Comparison of ENCODE assay signal across 24 mouse cellular contexts in the genomic region with DNA sequence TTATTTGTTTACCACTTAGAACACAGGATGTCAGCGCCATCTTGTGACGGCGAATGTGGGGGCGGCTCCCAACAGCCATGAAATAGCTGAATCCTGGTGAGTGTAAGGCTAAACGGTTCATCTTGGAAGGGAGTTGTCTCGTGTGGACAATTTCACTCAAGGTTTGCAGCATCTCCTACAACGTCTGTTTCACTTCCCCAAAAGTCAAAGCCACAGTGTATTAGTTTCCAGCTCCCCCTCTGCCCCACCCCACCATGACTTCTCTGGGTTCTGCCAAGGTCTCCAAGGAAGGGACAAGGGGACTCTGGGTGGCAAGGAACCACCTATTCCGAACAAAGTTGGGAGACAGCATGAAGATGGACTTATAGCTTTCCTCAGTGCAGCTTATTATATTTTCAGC. TPM values are rescaled to one million over a fixed set of nuclear protein-coding genes. Genes with fewer than 3 reads are reported as not detected.
DNase-seq lines count a peak whose midpoint lies in the region; ATAC-seq and TF ChIP-seq lines count a peak whose summit lies in the region.
"Had no signal": no experiment of that assay in that cellular context is flagged by ENCODE, and none has a peak within 500 bp of the region (broad histone marks: within the 10 kb centered on the region; RNA-seq: fewer than 3 reads in every experiment).

No protein-coding gene starts in this region.

- peak; percentile 63 for DNase-seq in heart, adult 11 months
- no peak for DNase-seq in heart, postnatal 14 days
- DNase-seq in CH12.LX (ENCODE audit: extremely low read depth): no peak
- peak; percentile 8 for DNase-seq in limb, embryonic 10.5 days (ENCODE audit: low spot score)
- no peak for DNase-seq in liver, postnatal 0 days
- DNase-seq in thymus, postnatal 36 days: no peak
- no peak for DNase-seq in midbrain, embryonic 11.5 days (ENCODE audit: low spot score, missing footprints)
- DNase-seq: adrenal gland, adult 8-10 months; adrenal gland, postnatal 36 days; cerebellum, adult 11 months; cerebellum, adult 8-10 months; cerebellum, postnatal 14 days; forebrain, postnatal 0 days; gastrocnemius, adult 2 months; gastrocnemius, postnatal 25 days; heart, adult 18-20 months; heart, postnatal 10 days had no signal

- no peak overlapping the region for H3K9ac ChIP-seq in CH12.LX (ENCODE audit: insufficient read depth, low read depth)
- no peak overlapping the region for H3K9ac ChIP-seq in liver, postnatal 0 days (replicated peaks)
- no peak overlapping the region for H3K9ac ChIP-seq in midbrain, embryonic 11.5 days (ENCODE audit: low read length)
- H3K9ac ChIP-seq: embryonic facial prominence, embryonic 13.5 days; forebrain, embryonic 12.5 days; forebrain, postnatal 0 days; hindbrain, embryonic 13.5 days had no signal

- dilution Hi-C loops in CH12.LX (cut with MboI; ENCODE audit: extremely low pct_ligation_motif_present, extremely low pct_unique_long_range_greater_than_20kb, low sequenced_read_pairs): no loop called here

- in situ Hi-C loops in CH12.LX (cut with MboI; ENCODE audit: low pct_ligation_motif_present, low pct_unique_long_range_greater_than_20kb, low sequenced_read_pairs): no loop called here

- intact Hi-C loops in heart, postnatal 14 days (cut with DNase I): no loop called here

- ATAC-seq in monocyte, adult 5-6 weeks (replicated peaks; ENCODE audit: insufficient number of reproducible peaks, low FRiP score, low TSS enrichment, poor library complexity, severe bottlenecking): peak; percentile 96
- no peak for ATAC-seq in liver, postnatal 0 days
- ATAC-seq in midbrain, embryonic 11.5 days (ENCODE audit: low FRiP score): no peak
- ATAC-seq: forebrain, postnatal 0 days; hindbrain, postnatal 0 days had no signal

- no peak overlapping the region for H3K27ac ChIP-seq in CH12.LX (ENCODE audit: insufficient read depth, low read depth)
- no peak overlapping the region for H3K27ac ChIP-seq in limb, embryonic 10.5 days
- H3K27ac ChIP-seq in liver, postnatal 0 days (ENCODE audit: low read depth): no peak overlapping the region
- no peak overlapping the region for H3K27ac ChIP-seq in midbrain, embryonic 11.5 days (ENCODE audit: low read depth, low read length)
- H3K27ac ChIP-seq: embryonic facial prominence, embryonic 13.5 days; forebrain, embryonic 12.5 days; gastrocnemius, adult 2 months; heart, embryonic 10.5 days; hindbrain, embryonic 13.5 days; hindbrain, postnatal 0 days had no signal

- no peaks in the 10 kb centered on the region for H3K36me3 ChIP-seq in CH12.LX (replicated peaks in 1 of 2; ENCODE audit: control insufficient read depth in 1 of 2, insufficient read depth in 1 of 2, low read length in 1 of 2)
- H3K36me3 ChIP-seq in limb, embryonic 10.5 days: no peaks in the 10 kb centered on the region
- H3K36me3 ChIP-seq in liver, postnatal 0 days (replicated peaks; ENCODE audit: insufficient read depth, low read length): no peaks in the 10 kb centered on the region
- no peaks in the 10 kb centered on the region for H3K36me3 ChIP-seq in midbrain, embryonic 11.5 days (ENCODE audit: control insufficient read depth, insufficient read depth, low read length)
- H3K36me3 ChIP-seq: embryonic facial prominence, embryonic 13.5 days; forebrain, embryonic 12.5 days; G1E; heart, embryonic 10.5 days; hindbrain, embryonic 13.5 days had no signal

- TF ChIP-seq EP300 in CH12.LX (IDR thresholded peaks at IDR 0.05; ENCODE audit: low read length): peak; percentile 65
- no peak for TF ChIP-seq EP300 in liver, postnatal 0 days (IDR thresholded peaks at IDR 0.05; ENCODE audit: low read depth)

- TF ChIP-seq POLR2A in CH12.LX (IDR thresholded peaks at IDR 0.05; ENCODE audit: low read depth, low read length): no peak

- TF ChIP-seq CTCF in CH12.LX (conservative IDR thresholded peaks at IDR 0.05 in 1 of 2, IDR thresholded peaks at IDR 0.05 in 1 of 2; ENCODE audit: low read depth in 2 of 2, low read length in 2 of 2): no peak
- TF ChIP-seq CTCF in liver, postnatal 0 days (IDR thresholded peaks at IDR 0.05; ENCODE audit: low read depth): no peak

- H3K9me3 ChIP-seq in CH12.LX (replicated peaks; ENCODE audit: low read length): peaks cover 7% of the 10 kb centered on the region
- no peaks in the 10 kb centered on the region for H3K9me3 ChIP-seq in limb, embryonic 10.5 days (replicated peaks)
- H3K9me3 ChIP-seq in liver, postnatal 0 days (ENCODE audit: low read length): no peaks in the 10 kb centered on the region
- no peaks in the 10 kb centered on the region; the same call in 1 of the 2 replicates for H3K9me3 ChIP-seq in midbrain, embryonic 11.5 days (ENCODE audit: control insufficient read depth, low read length)
- H3K9me3 ChIP-seq: heart, embryonic 10.5 days; hindbrain, embryonic 13.5 days had no signal

- no peak for TF ChIP-seq RAD21 in CH12.LX (IDR thresholded peaks at IDR 0.05; ENCODE audit: low read depth, low read length)

- no peak overlapping the region for H3K4me2 ChIP-seq in CH12.LX (ENCODE audit: insufficient read depth, low read depth, poor library complexity, severe bottlenecking)
- H3K4me2 ChIP-seq in liver, postnatal 0 days (ENCODE audit: low read depth, low read length): no peak overlapping the region
- H3K4me2 ChIP-seq in midbrain, embryonic 11.5 days: no peak overlapping the region
- H3K4me2 ChIP-seq: embryonic facial prominence, embryonic 13.5 days; forebrain, embryonic 12.5 days; hindbrain, embryonic 13.5 days had no signal

- WGBS in limb, embryonic 10.5 days: 96% methylated on average over 8 of the region's 8 CpGs
- 81% methylated on average over 8 of the region's 8 CpGs for WGBS in liver, postnatal 0 days (ENCODE audit: insufficient replicate concordance)
- 94% methylated on average over 8 of the region's 8 CpGs for WGBS in midbrain, embryonic 11.5 days

- H3K4me1 ChIP-seq in CH12.LX (ENCODE audit: control insufficient read depth in 1 of 2, insufficient read depth in 2 of 2): peaks cover 0 to 10% of the 10 kb centered on the region in 2 experiments; a peak in 1 of 4 replicates
- no peaks in the 10 kb centered on the region for H3K4me1 ChIP-seq in limb, embryonic 10.5 days
- no peaks in the 10 kb centered on the region for H3K4me1 ChIP-seq in liver, postnatal 0 days (ENCODE audit: insufficient read depth)
- H3K4me1 ChIP-seq in midbrain, embryonic 11.5 days (ENCODE audit: control insufficient read depth, insufficient read depth, low read length): no peaks in the 10 kb centered on the region
- H3K4me1 ChIP-seq: embryonic facial prominence, embryonic 13.5 days; forebrain, embryonic 12.5 days; heart, embryonic 10.5 days; hindbrain, embryonic 13.5 days had no signal

- no peak overlapping the region for H3K4me3 ChIP-seq in CH12.LX (replicated peaks in 1 of 3; ENCODE audit: low read depth in 2 of 3, low read length in 2 of 3, poor library complexity in 1 of 3)
- H3K4me3 ChIP-seq in limb, embryonic 10.5 days: no peak overlapping the region
- no peak overlapping the region for H3K4me3 ChIP-seq in liver, postnatal 0 days (ENCODE audit: low read depth, low read length)
- no peak overlapping the region for H3K4me3 ChIP-seq in midbrain, embryonic 11.5 days (ENCODE audit: low read depth, low read length)
- H3K4me3 ChIP-seq: embryonic facial prominence, embryonic 13.5 days; forebrain, embryonic 12.5 days; gastrocnemius, adult 2 months; heart, embryonic 10.5 days; hindbrain, embryonic 13.5 days had no signal

- no peaks in the 10 kb centered on the region for H3K79me2 ChIP-seq in CH12.LX (replicated peaks; ENCODE audit: control insufficient read depth, extremely low read depth, insufficient read depth, poor library complexity, severe bottlenecking)

- H3K27me3 ChIP-seq in CH12.LX (replicated peaks): no peaks in the 10 kb centered on the region
- H3K27me3 ChIP-seq in limb, embryonic 10.5 days (ENCODE audit: low read depth, poor library complexity, severe bottlenecking): no peaks in the 10 kb centered on the region
- H3K27me3 ChIP-seq in liver, postnatal 0 days (ENCODE audit: insufficient read depth, low read length): no peaks in the 10 kb centered on the region
- no peaks in the 10 kb centered on the region for H3K27me3 ChIP-seq in midbrain, embryonic 11.5 days (ENCODE audit: control insufficient read depth, insufficient read depth, low read length)
- H3K27me3 ChIP-seq: embryonic facial prominence, embryonic 13.5 days; forebrain, embryonic 12.5 days; hindbrain, embryonic 13.5 days had no signal

TF ChIP-seq in CH12.LX, 34 proteins besides CTCF, POLR2A, EP300 and RAD21:
- TF ChIP-seq KAT2A (IDR thresholded peaks at IDR 0.05; ENCODE audit: insufficient replicate concordance, low read length): no peak
- TF ChIP-seq USF2 (conservative IDR thresholded peaks at IDR 0.05; ENCODE audit: low read depth, low read length): no peak
- TF ChIP-seq MAZ (IDR thresholded peaks at IDR 0.05; ENCODE audit: low read depth, low read length): no peak
- TF ChIP-seq POLR2AphosphoS2 (IDR thresholded peaks at IDR 0.05; ENCODE audit: low read depth, low read length): no peak
- no peak for TF ChIP-seq MEF2A (IDR thresholded peaks at IDR 0.05; ENCODE audit: borderline replicate concordance, low read depth, low read length)
- TF ChIP-seq HCFC1 (IDR thresholded peaks at IDR 0.05; ENCODE audit: low read depth, low read length): no peak
- no peak for TF ChIP-seq TCF12 (IDR thresholded peaks at IDR 0.05; ENCODE audit: low read depth, low read length)
- TF ChIP-seq SMC3 (IDR thresholded peaks at IDR 0.05; ENCODE audit: low read depth, low read length): no peak
- TF ChIP-seq MYC (IDR thresholded peaks at IDR 0.05; ENCODE audit: low read depth, low read length): no peak
- no peak for TF ChIP-seq NRF1 (IDR thresholded peaks at IDR 0.05; ENCODE audit: low read depth, low read length)
- no peak for TF ChIP-seq NELFE (IDR thresholded peaks at IDR 0.05; ENCODE audit: low read depth, low read length)
- TF ChIP-seq IRF4 (IDR thresholded peaks at IDR 0.05; ENCODE audit: low read depth, low read length): peak; percentile 48
- TF ChIP-seq JUN (IDR thresholded peaks at IDR 0.05; ENCODE audit: insufficient read depth, low read depth, low read length): no peak
- TF ChIP-seq BHLHE40 (IDR thresholded peaks at IDR 0.05; ENCODE audit: low read depth, low read length): 0 out of 2 replicates have a peak, but pooled peaks have one; percentile 28

RNA-seq across cellular contexts. Expression of gene Tlr1, which starts 36.8 kb away (rescaled TPM):
- under 1 TPM; 0.34 to 0.43 TPM for total RNA-seq in heart, postnatal 14 days (2021)
- 4.3 and 6.4 TPM in 2 replicates for total RNA-seq in CH12.LX (2012; rRNA removed)
- 22.2 and 22.5 TPM in 2 replicates for total RNA-seq in CH12.LX (2014; rRNA removed)
- 21.3 and 26.5 TPM in 2 replicates for polyA plus RNA-seq in CH12.LX (2012; ENCODE audit: insufficient read length, low read depth)
- polyA plus RNA-seq in limb, embryonic 10.5 days (2016; fragmentation: Nextera tagmentation; extraction: Ambion mirVana): 0.19 and 0.28 TPM in 2 replicates
- total RNA-seq in monocyte, adult 5-6 weeks (2017): 13.4 to 22.7 TPM (median 18.5 TPM) in 3 replicates
- polyA plus RNA-seq in liver, postnatal 0 days (2015; fragmentation: Nextera tagmentation; extraction: Ambion mirVana): 1.5 and 1.9 TPM in 2 replicates
- 0.62 and 0.85 TPM in 2 replicates for polyA plus RNA-seq in midbrain, embryonic 11.5 days (2014; fragmentation: Nextera tagmentation; extraction: Ambion mirVana)
- polyA plus RNA-seq: G1E had no signal

Comparison
In these comparisons a context has a peak if more than half of its experiments do, and no peak if none do; other contexts are left out.
1. DNase-seq: peak in heart, adult 11 months (single experiment) and limb, embryonic 10.5 days (single experiment); none in heart, postnatal 14 days (0 of 2), CH12.LX (single experiment), liver, postnatal 0 days (single experiment), thymus, postnatal 36 days (0 of 2) and midbrain, embryonic 11.5 days (single experiment).